In the genomic region with DNA sequence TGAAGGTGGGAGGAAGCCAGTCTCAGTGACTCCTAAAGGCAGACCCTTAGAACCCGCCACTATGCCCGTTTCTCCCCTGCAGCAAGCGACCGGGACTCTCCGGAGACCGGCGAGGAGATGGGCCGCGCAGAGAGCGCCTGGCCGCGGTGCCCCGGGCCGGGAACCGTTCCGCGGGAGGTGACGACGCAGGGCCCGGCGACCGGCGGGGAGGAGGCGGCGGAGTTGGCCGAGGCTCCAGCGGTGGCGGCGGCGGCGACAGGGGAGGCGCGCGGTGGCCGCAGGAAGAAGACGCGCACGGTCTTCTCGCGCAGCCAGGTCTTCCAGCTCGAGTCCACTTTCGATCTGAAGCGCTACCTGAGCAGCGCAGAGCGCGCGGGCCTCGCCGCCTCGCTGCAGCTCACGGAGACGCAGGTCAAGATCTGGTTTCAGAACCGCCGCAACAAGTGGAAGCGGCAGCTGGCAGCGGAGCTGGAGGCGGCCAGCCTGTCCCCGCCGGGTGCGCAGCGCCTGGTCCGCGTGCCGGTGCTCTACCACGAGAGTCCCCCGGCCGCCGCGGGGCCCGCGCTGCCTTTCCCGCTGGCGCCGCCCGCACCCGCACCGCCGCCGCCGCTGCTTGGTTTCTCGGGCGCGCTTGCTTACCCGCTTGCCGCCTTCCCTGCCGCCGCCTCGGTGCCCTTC, we compare ENCODE assay signal across 9 mouse cellular contexts. TPM values are rescaled to one million over a fixed set of nuclear protein-coding genes. Genes with fewer than 3 reads are reported as not detected.
DNase-seq lines count a peak whose midpoint lies in the region; ATAC-seq lines count a peak whose summit lies in the region.
"Had no signal": no experiment of that assay in that cellular context is flagged by ENCODE, and none has a peak within 500 bp of the region (broad histone marks: within the 10 kb centered on the region; RNA-seq: fewer than 3 reads in every experiment).

No protein-coding gene starts in this region.

- no peaks in the 10 kb centered on the region for H3K36me3 ChIP-seq in lung, embryonic 15.5 days
- H3K36me3 ChIP-seq in forebrain, embryonic 11.5 days (ENCODE audit: control insufficient read depth, insufficient read depth, low read length): no peaks in the 10 kb centered on the region
- H3K36me3 ChIP-seq in limb, embryonic 13.5 days: no peaks in the 10 kb centered on the region
- no peaks in the 10 kb centered on the region for H3K36me3 ChIP-seq in stomach, embryonic 14.5 days (ENCODE audit: control insufficient read depth, insufficient read depth, low read length)

- no peak overlapping the region for H3K27ac ChIP-seq in lung, embryonic 15.5 days
- no peak overlapping the region for H3K27ac ChIP-seq in forebrain, embryonic 11.5 days (ENCODE audit: low read depth, low read length)
- no peak overlapping the region for H3K27ac ChIP-seq in limb, embryonic 13.5 days
- H3K27ac ChIP-seq in stomach, embryonic 14.5 days (ENCODE audit: low read length): no peak overlapping the region

- under 1% methylated on average over 83 of the region's 88 CpGs for WGBS in lung, embryonic 15.5 days
- WGBS in forebrain, embryonic 11.5 days: under 1% methylated on average over 83 of the region's 88 CpGs
- under 1% methylated on average over 81 of the region's 88 CpGs for WGBS in limb, embryonic 13.5 days
- under 1% methylated on average over 77 of the region's 88 CpGs for WGBS in stomach, embryonic 14.5 days

- H3K4me3 ChIP-seq in lung, embryonic 15.5 days: peak overlapping the region; percentile 37
- peak overlapping the region; percentile 21 for H3K4me3 ChIP-seq in forebrain, embryonic 11.5 days (ENCODE audit: low read depth, low read length)
- peak overlapping the region; percentile 42 for H3K4me3 ChIP-seq in limb, embryonic 13.5 days
- H3K4me3 ChIP-seq in stomach, embryonic 14.5 days (ENCODE audit: low read depth, low read length): peak overlapping the region; percentile 21

- H3K9ac ChIP-seq in lung, embryonic 15.5 days: no peak overlapping the region
- H3K9ac ChIP-seq in forebrain, embryonic 11.5 days (ENCODE audit: low read length): no peak overlapping the region
- H3K9ac ChIP-seq in limb, embryonic 13.5 days: no peak overlapping the region
- H3K9ac ChIP-seq in stomach, embryonic 14.5 days (replicated peaks; ENCODE audit: low read depth, low read length): no peak overlapping the region

- peaks cover 27% of the 10 kb centered on the region for H3K4me1 ChIP-seq in lung, embryonic 15.5 days
- peaks cover 12% of the 10 kb centered on the region for H3K4me1 ChIP-seq in forebrain, embryonic 11.5 days (replicated peaks; ENCODE audit: control insufficient read depth, insufficient read depth, low read length)
- H3K4me1 ChIP-seq in limb, embryonic 13.5 days: peaks cover 29% of the 10 kb centered on the region
- 0 out of 2 replicates have a peak, but pooled peaks cover 12% of the 10 kb centered on the region for H3K4me1 ChIP-seq in stomach, embryonic 14.5 days (ENCODE audit: control insufficient read depth, insufficient read depth, low read length)

- no peak for ATAC-seq in lung, embryonic 15.5 days (ENCODE audit: borderline replicate concordance, extremely low read depth, low FRiP score, low TSS enrichment)
- ATAC-seq in forebrain, embryonic 11.5 days (replicated peaks; ENCODE audit: low FRiP score): no peak
- ATAC-seq in limb, embryonic 13.5 days (ENCODE audit: low FRiP score, low read depth): no peak
- ATAC-seq in stomach, embryonic 14.5 days (ENCODE audit: insufficient number of reproducible peaks, insufficient read depth, low FRiP score, low read depth): no peak

- no peaks in the 10 kb centered on the region for H3K9me3 ChIP-seq in lung, embryonic 15.5 days
- H3K9me3 ChIP-seq in forebrain, embryonic 11.5 days (ENCODE audit: control insufficient read depth, low read length): no peaks in the 10 kb centered on the region; the same call in 1 of the 2 replicates
- no peaks in the 10 kb centered on the region for H3K9me3 ChIP-seq in limb, embryonic 13.5 days
- H3K9me3 ChIP-seq in stomach, embryonic 14.5 days (ENCODE audit: control insufficient read depth, low read depth, low read length): no peaks in the 10 kb centered on the region

- no peak for DNase-seq in lung, postnatal 14 days
- DNase-seq in forebrain, embryonic 11.5 days (ENCODE audit: low spot score): peak; percentile 70
- DNase-seq in adipocyte (ENCODE audit: low spot score): no peak
- DNase-seq in layer of hippocampus, postnatal 10 days (ENCODE audit: low spot score in 2 of 2): no peak
- DNase-seq in thymus, postnatal 14 days: no peak

- peak overlapping the region; percentile 62 for H3K4me2 ChIP-seq in lung, embryonic 15.5 days
- H3K4me2 ChIP-seq in forebrain, embryonic 11.5 days (ENCODE audit: low read depth, low read length, severe bottlenecking): peak overlapping the region; percentile 44
- H3K4me2 ChIP-seq in limb, embryonic 13.5 days (replicated peaks): peak overlapping the region; percentile 66
- peak overlapping the region; percentile 40 for H3K4me2 ChIP-seq in stomach, embryonic 14.5 days (replicated peaks; ENCODE audit: low read depth, low read length)

- peaks cover 98% of the 10 kb centered on the region for H3K27me3 ChIP-seq in lung, embryonic 15.5 days
- peaks cover 97% of the 10 kb centered on the region for H3K27me3 ChIP-seq in forebrain, embryonic 11.5 days (ENCODE audit: control insufficient read depth, insufficient read depth, low read length)
- peaks cover 98% of the 10 kb centered on the region for H3K27me3 ChIP-seq in limb, embryonic 13.5 days
- peaks cover 92% of the 10 kb centered on the region for H3K27me3 ChIP-seq in stomach, embryonic 14.5 days (ENCODE audit: control insufficient read depth, insufficient read depth, low read length)

RNA-seq across cellular contexts. Expression of a gene that starts 2.9 kb away (rescaled TPM):
- 0.10 and 0.27 TPM in 2 replicates for polyA plus RNA-seq in lung, embryonic 15.5 days (2015; fragmentation: Nextera tagmentation; extraction: Ambion mirVana)
- polyA plus RNA-seq in forebrain, embryonic 11.5 days (2014; fragmentation: Nextera tagmentation; extraction: Ambion mirVana): 0.44 and 0.55 TPM in 2 replicates
- 0.11 TPM in 1 of 2 replicates, not detected in the other for polyA plus RNA-seq in limb, embryonic 13.5 days (2015; fragmentation: Nextera tagmentation; extraction: Ambion mirVana)
- polyA plus RNA-seq in stomach, embryonic 14.5 days (2014; fragmentation: Nextera tagmentation; extraction: Ambion mirVana): not detected in 2 replicates
- total RNA-seq in layer of hippocampus, postnatal 10 days (2021): not detected
- total RNA-seq: left cerebral cortex, postnatal 25 days had no signal
